Mouse (Mus musculus) ZHBTc4 (cell line): ENCODE measurements at regions not wholly inside any gene's neighbourhood (a gene's known extent, or its start where the extent isn't known, plus 50 kb on each side); places are given as distances from the start of the nearest gene placed in this dataset.

Source experiments
- DNase-seq: peaks from one replicate; pipeline ENCODE4 v3.0.0-alpha.2; 2011; ENCODE audit warnings: low read depth, low spot score

- DNase-seq, result no peak
These were observed 74.0 kb downstream of the Agtr2 start for GRCm38 (mm10) chrX:21558318-21558717.

DNA sequence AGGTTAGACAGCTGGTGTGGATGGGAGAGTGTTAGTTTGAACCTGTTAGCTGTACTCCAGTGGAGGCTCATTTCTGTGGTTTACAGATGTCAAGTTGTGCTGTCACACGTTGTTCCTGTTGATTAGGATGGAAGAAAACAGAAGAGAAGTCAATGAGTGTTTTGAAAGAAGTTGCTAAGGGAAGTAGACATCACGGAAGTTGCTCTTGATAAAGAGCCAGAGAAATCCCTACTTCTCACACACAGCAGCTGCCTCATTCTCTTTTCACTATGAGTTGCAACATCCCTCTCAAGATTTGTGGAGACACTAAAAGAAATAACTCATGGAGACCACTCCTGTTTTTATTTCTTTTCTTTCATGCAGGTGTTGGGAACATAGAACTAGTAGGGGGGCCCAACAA, 82.3 kb downstream of the Agtr2 start:
- no peak for DNase-seq

- peak; percentile 5 for DNase-seq
These were observed 83.2 kb downstream of the Agtr2 start for GRCm38 (mm10) chrX:21567530-21567929.

DNA sequence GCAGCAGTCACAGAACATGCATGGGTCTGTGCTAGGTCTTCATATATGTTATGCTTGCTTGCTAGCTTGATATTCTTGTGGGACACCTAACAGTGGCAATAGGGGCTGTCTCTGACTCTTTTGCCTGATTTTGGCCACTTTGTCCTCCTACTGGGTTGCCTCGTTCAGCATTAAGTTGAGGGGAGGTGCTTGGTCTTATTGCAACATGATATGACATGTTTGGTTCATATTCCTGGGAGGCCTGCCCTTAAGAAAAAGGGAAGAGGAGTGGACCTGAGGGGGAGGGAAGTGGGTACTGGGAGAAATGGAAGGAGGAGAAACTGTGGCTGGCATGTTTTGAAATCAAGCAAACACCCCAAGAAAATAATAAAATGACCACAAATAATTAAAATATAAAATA, 83.6 kb downstream of the Agtr2 start:
- DNase-seq, result no peak

DNA sequence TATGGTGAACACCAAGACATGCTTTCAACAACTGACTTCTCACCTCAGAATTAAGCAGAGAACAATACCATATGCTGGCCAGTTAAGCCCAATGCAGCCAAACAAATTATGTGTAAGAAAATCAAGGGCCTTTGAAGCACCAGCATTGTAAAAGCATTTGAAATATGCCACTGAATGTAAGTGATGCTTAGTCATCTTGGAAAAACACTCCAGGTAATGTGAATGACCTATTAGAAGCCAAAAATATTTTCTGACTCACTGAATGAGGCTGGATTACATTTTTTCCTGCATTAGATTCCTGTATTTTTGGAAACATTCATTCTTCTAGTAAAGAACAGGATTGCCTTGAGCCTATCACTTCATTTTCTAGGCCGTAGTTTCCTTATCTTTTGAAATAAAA, 95.6 kb downstream of the Agtr2 start:
- no peak for DNase-seq

- no peak for DNase-seq
These were observed 101.7 kb downstream of the Agtr2 start for GRCm38 (mm10) chrX:21586030-21586429.

- DNase-seq, result no peak
These were observed 105.5 kb downstream of the Agtr2 start for GRCm38 (mm10) chrX:21589811-21590210.
